Mouse (Mus musculus): ENCODE data around the gene Rdh7. TPM values are rescaled to one million over a fixed set of nuclear protein-coding genes. Genes with fewer than 3 reads are reported as not detected.
"Not testable (repeated sequence)": the region's sequence is repeated elsewhere in the genome, so short reads cannot be mapped to it uniquely, and the experiment has no call there.

Rdh7 gene
- total RNA-seq (2021), result not detected
- long read RNA-seq, experiment 1, result 0 reads
- long read RNA-seq, experiment 2, result 0 reads

GRCm38 (mm10) chr10:127888605-127889004 lies at the start of gene Rdh7:
Gene Rdh7, minus strand, starts transcription at chr10:127888817.
- DNase-seq, result no peak
- intact Hi-C loops (cut with DNase I), result no loop called here

- intact Hi-C loops (cut with DNase I), result loop anchor here (2.0 to 5.0 kb wide), 5 partner anchors 199 to 360 kb away; partner anchors contain the start of genes Stat6 and Zbtb39
- DNase-seq, result peak; percentile 17 to 47
Observed at GRCm38 (mm10) chr10:127937428-127938010, 48.9 kb upstream of the Rdh7 start.

GRCm38 (mm10) chr10:127936747-127937409 lies 48.3 kb upstream of the Rdh7 start:
- DNase-seq, result no peak
- intact Hi-C loops (cut with DNase I), result loop anchor here (2.0 to 5.0 kb wide), 4 partner anchors 240 to 360 kb away; partner anchors contain the start of gene Stat6

- intact Hi-C loops (cut with DNase I), result loop anchor here (2.0 to 5.0 kb wide), 4 partner anchors 239 to 359 kb away; partner anchors contain the start of gene Stat6
- no peak for DNase-seq
Observed at GRCm38 (mm10) chr10:127936271-127936670, 47.7 kb upstream of the Rdh7 start.

- intact Hi-C loops (cut with DNase I), result no loop called here
- peak; percentile 21 to 49 for DNase-seq
Observed at GRCm38 (mm10) chr10:127932290-127932926, 43.8 kb upstream of the Rdh7 start.

GRCm38 (mm10) chr10:127927737-127928136 lies 39.1 kb upstream of the Rdh7 start:
- no peak for DNase-seq
- intact Hi-C loops (cut with DNase I), result no loop called here

GRCm38 (mm10) chr10:127924597-127925378 lies 36.2 kb upstream of the Rdh7 start:
- intact Hi-C loops (cut with DNase I), result no loop called here
- DNase-seq, result no peak

- no peak for DNase-seq
- intact Hi-C loops (cut with DNase I), result no loop called here
Observed at GRCm38 (mm10) chr10:127923024-127923423, 34.4 kb upstream of the Rdh7 start.

GRCm38 (mm10) chr10:127922241-127922640 lies 33.6 kb upstream of the Rdh7 start:
- intact Hi-C loops (cut with DNase I), result no loop called here
- DNase-seq, result no peak

- intact Hi-C loops (cut with DNase I), result no loop called here
- no peak for DNase-seq
Observed at GRCm38 (mm10) chr10:127917651-127918050, 29.0 kb upstream of the Rdh7 start.

- intact Hi-C loops (cut with DNase I); DNase-seq: not testable (repeated sequence)
Observed at GRCm38 (mm10) chr10:127917183-127917582, 28.6 kb upstream of the Rdh7 start.

- intact Hi-C loops (cut with DNase I), result no loop called here
- DNase-seq, result no peak
Observed at GRCm38 (mm10) chr10:127915578-127915977, 27.0 kb upstream of the Rdh7 start.

GRCm38 (mm10) chr10:127907386-127907951 lies 18.9 kb upstream of the Rdh7 start:
- DNase-seq, result no peak
- intact Hi-C loops (cut with DNase I), result no loop called here

- DNase-seq, result no peak
- intact Hi-C loops (cut with DNase I), result no loop called here
Observed at GRCm38 (mm10) chr10:127906138-127906537, 17.5 kb upstream of the Rdh7 start.

GRCm38 (mm10) chr10:127904718-127905446 lies 16.3 kb upstream of the Rdh7 start:
- intact Hi-C loops (cut with DNase I), result no loop called here
- no peak for DNase-seq

GRCm38 (mm10) chr10:127903116-127903515 lies 14.5 kb upstream of the Rdh7 start:
- DNase-seq, result no peak
- intact Hi-C loops (cut with DNase I), result no loop called here

- intact Hi-C loops (cut with DNase I), result no loop called here
- no peak for DNase-seq
Observed at GRCm38 (mm10) chr10:127901751-127902150, 13.1 kb upstream of the Rdh7 start.

GRCm38 (mm10) chr10:127899783-127900182 lies 11.2 kb upstream of the Rdh7 start:
- intact Hi-C loops (cut with DNase I), result no loop called here
- no peak for DNase-seq

- intact Hi-C loops (cut with DNase I), result no loop called here
- DNase-seq, result no peak
Observed at GRCm38 (mm10) chr10:127898218-127898617, 9.6 kb upstream of the Rdh7 start, which contains the start of gene Sdr9c7. Gene Sdr9c7, plus strand, starts transcription at chr10:127898518.

- DNase-seq, result no peak
- intact Hi-C loops (cut with DNase I), result no loop called here
Observed at GRCm38 (mm10) chr10:127897506-127897905, 8.9 kb upstream of the Rdh7 start.
